Mouse (Mus musculus): ENCODE results near the gene Prr13. TPM values are rescaled to one million over a fixed set of nuclear protein-coding genes. Genes with fewer than 3 reads are reported as not detected.

The Prr13 gene
- polyA plus RNA-seq, 1 experiment from 2014 or later: 95.9 TPM

- Histone ChIP-seq H3K4me3 (ENCODE audit: low read depth, low read length) (peak overlapping the region; percentile 68), H3K27ac (replicated peaks; ENCODE audit: low read depth, low read length) (peak overlapping the region; percentile 89), H3K9me3 (ENCODE audit: control insufficient read depth, low read length) (no peaks in the 10 kb centered on the region), H3K27me3 (replicated peaks; ENCODE audit: control insufficient read depth, insufficient read depth, low read length) (no peaks in the 10 kb centered on the region), H3K9ac (ENCODE audit: low read depth, low read length) (peak overlapping the region; percentile 70), H3K4me1 (ENCODE audit: control insufficient read depth, insufficient read depth, low read length) (peaks cover 23% of the 10 kb centered on the region), H3K4me2 (ENCODE audit: low read depth, low read length) (peak overlapping the region; percentile 86), H3K36me3 (ENCODE audit: control insufficient read depth, insufficient read depth, low read length) (peaks cover 12% of the 10 kb centered on the region; the same call in 1 of the 2 replicates)
- DNase-seq (ENCODE audit: low spot score): peak; percentile 96
- WGBS: 2% methylated on average over 28 of the region's 34 CpGs
- ATAC-seq (ENCODE audit: low read depth): peak; percentile 94
Observed at GRCm38 (mm10) chr15:102510590-102511284, 51.9 kb downstream of the Prr13 start.

DNA sequence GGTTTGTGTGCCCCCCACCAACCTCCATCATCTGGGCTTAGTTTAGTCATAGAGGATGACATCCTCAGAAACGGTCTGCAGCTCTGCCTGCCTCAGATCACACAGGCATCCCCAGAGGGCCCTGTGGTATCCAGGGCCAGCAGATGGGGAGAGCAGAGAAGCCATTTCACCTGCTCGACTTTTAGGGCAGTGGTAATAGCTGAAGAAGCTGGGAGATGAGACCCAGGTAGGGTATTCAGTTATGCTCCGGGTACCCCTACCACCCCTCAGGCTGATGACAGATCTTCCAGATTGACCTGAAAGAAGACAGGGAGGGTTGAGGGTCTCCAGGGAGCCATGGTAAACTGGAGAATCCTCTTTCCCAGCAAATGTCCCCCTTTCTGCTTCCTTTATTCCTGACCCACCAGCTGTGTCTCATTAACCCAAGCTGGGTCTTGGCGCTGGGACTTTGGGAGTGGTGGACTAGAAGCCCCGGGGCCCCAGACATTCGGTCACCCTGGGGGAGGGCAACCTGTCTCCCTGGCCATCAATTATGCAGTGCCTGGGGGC is 52.5 kb downstream of the Prr13 start:
- H3K9me3 ChIP-seq (ENCODE audit: control insufficient read depth, low read length): no peaks in the 10 kb centered on the region
- H3K4me3 ChIP-seq (ENCODE audit: low read depth, low read length): peak overlapping the region; percentile 68
- no peak for DNase-seq (ENCODE audit: low spot score)
- H3K9ac ChIP-seq (ENCODE audit: low read depth, low read length): peak overlapping the region; percentile 70
- peak overlapping the region; percentile 89 for H3K27ac ChIP-seq (replicated peaks; ENCODE audit: low read depth, low read length)
- peaks cover 28% of the 10 kb centered on the region for H3K4me1 ChIP-seq (ENCODE audit: control insufficient read depth, insufficient read depth, low read length)
- peak overlapping the region; percentile 86 for H3K4me2 ChIP-seq (ENCODE audit: low read depth, low read length)
- ATAC-seq (ENCODE audit: low read depth): no peak
- H3K27me3 ChIP-seq (replicated peaks; ENCODE audit: control insufficient read depth, insufficient read depth, low read length): no peaks in the 10 kb centered on the region
- WGBS: 6% methylated on average over 5 of the region's 6 CpGs
- H3K36me3 ChIP-seq (ENCODE audit: control insufficient read depth, insufficient read depth, low read length): peaks cover 9% of the 10 kb centered on the region; the same call in 1 of the 2 replicates

GRCm38 (mm10) chr15:102512010-102512409 is 53.2 kb downstream of the Prr13 start:
- H3K4me3 ChIP-seq (ENCODE audit: low read depth, low read length): no peak overlapping the region
- DNase-seq (ENCODE audit: low spot score): no peak
- H3K27ac ChIP-seq (replicated peaks; ENCODE audit: low read depth, low read length): peak overlapping the region; percentile 89; the same call in 1 of the 2 replicates
- WGBS: 28% methylated on average over 5 of the region's 5 CpGs
- H3K36me3 ChIP-seq (ENCODE audit: control insufficient read depth, insufficient read depth, low read length): peaks cover 5% of the 10 kb centered on the region; the same call in 1 of the 2 replicates
- H3K9me3 ChIP-seq (ENCODE audit: control insufficient read depth, low read length): no peaks in the 10 kb centered on the region
- H3K27me3 ChIP-seq (replicated peaks; ENCODE audit: control insufficient read depth, insufficient read depth, low read length): no peaks in the 10 kb centered on the region
- peaks cover 28% of the 10 kb centered on the region for H3K4me1 ChIP-seq (ENCODE audit: control insufficient read depth, insufficient read depth, low read length)
- H3K4me2 ChIP-seq (ENCODE audit: low read depth, low read length): no peak overlapping the region
- no peak for ATAC-seq (ENCODE audit: low read depth)
- no peak overlapping the region for H3K9ac ChIP-seq (ENCODE audit: low read depth, low read length)

Other genes with a start within 250 kb of the Prr13 start
- gene Itgb7, start 227.1 kb upstream of the Prr13 start, polyA plus RNA-seq (2014; fragmentation: Nextera tagmentation; extraction: Ambion mirVana): 2.1 and 4.1 TPM in 2 replicates
- 73.8 and 75.3 TPM in 2 replicates for gene Rarg, start 201.5 kb upstream of the Prr13 start, polyA plus RNA-seq (2014; fragmentation: Nextera tagmentation; extraction: Ambion mirVana)
- 0.71 and 1.1 TPM in 2 replicates for gene Gm9918, start 188.5 kb upstream of the Prr13 start, polyA plus RNA-seq (2014; fragmentation: Nextera tagmentation; extraction: Ambion mirVana)
- gene Mfsd5, start 179.6 kb upstream of the Prr13 start, polyA plus RNA-seq (2014; fragmentation: Nextera tagmentation; extraction: Ambion mirVana): 64.6 and 67.2 TPM in 2 replicates
- 22.4 and 24.0 TPM in 2 replicates for gene Espl1, start 162.8 kb upstream of the Prr13 start, polyA plus RNA-seq (2014; fragmentation: Nextera tagmentation; extraction: Ambion mirVana)
- 466 and 478 TPM in 2 replicates for gene Pfdn5, start 132.9 kb upstream of the Prr13 start, polyA plus RNA-seq (2014; fragmentation: Nextera tagmentation; extraction: Ambion mirVana)
- gene Myg1, start 127.3 kb upstream of the Prr13 start, polyA plus RNA-seq (2014; fragmentation: Nextera tagmentation; extraction: Ambion mirVana): 79.0 and 83.2 TPM in 2 replicates
- gene Aaas, start 108.3 kb upstream of the Prr13 start, polyA plus RNA-seq (2014; fragmentation: Nextera tagmentation; extraction: Ambion mirVana): 52.5 and 60.5 TPM in 2 replicates
- gene Sp7, start 91.8 kb upstream of the Prr13 start, polyA plus RNA-seq (2014; fragmentation: Nextera tagmentation; extraction: Ambion mirVana): 31.2 and 45.0 TPM in 2 replicates
- 15.5 and 16.5 TPM in 2 replicates for gene Sp1, start 52.9 kb upstream of the Prr13 start, polyA plus RNA-seq (2014; fragmentation: Nextera tagmentation; extraction: Ambion mirVana)
- gene Amhr2, start 13.7 kb upstream of the Prr13 start, polyA plus RNA-seq (2014; fragmentation: Nextera tagmentation; extraction: Ambion mirVana): 0.26 and 0.96 TPM in 2 replicates
- gene Pcbp2, start 11.5 kb downstream of the Prr13 start, polyA plus RNA-seq (2014; fragmentation: Nextera tagmentation; extraction: Ambion mirVana): 276 and 279 TPM in 2 replicates
- gene Gm10337, start 44.7 kb downstream of the Prr13 start, polyA plus RNA-seq (2014; fragmentation: Nextera tagmentation; extraction: Ambion mirVana): 3.2 and 5.2 TPM in 2 replicates
- gene Map3k12, start 58.0 kb downstream of the Prr13 start, polyA plus RNA-seq (2014; fragmentation: Nextera tagmentation; extraction: Ambion mirVana): 13.0 and 15.8 TPM in 2 replicates
- 68.5 and 79.0 TPM in 2 replicates for gene Tarbp2, start 59.2 kb downstream of the Prr13 start, polyA plus RNA-seq (2014; fragmentation: Nextera tagmentation; extraction: Ambion mirVana)
- gene Npff, start 65.9 kb downstream of the Prr13 start, polyA plus RNA-seq (2014; fragmentation: Nextera tagmentation; extraction: Ambion mirVana): 2.0 and 2.2 TPM in 2 replicates
- gene Gm28047, start 166.0 kb downstream of the Prr13 start, polyA plus RNA-seq (2014; fragmentation: Nextera tagmentation; extraction: Ambion mirVana): not detected in 2 replicates
- gene Atf7, start 166.4 kb downstream of the Prr13 start, polyA plus RNA-seq (2014; fragmentation: Nextera tagmentation; extraction: Ambion mirVana): 43.0 and 43.8 TPM in 2 replicates
- gene Atp5g2, start 213.3 kb downstream of the Prr13 start, polyA plus RNA-seq (2014; fragmentation: Nextera tagmentation; extraction: Ambion mirVana): 82.9 and 94.1 TPM in 2 replicates